Mouse (Mus musculus) small intestine, adult 2 months (tissue): ENCODE results near the gene Cpeb1. TPM values are rescaled to one million over a fixed set of nuclear protein-coding genes. Genes with fewer than 3 reads are reported as not detected.
A peak's percentile ranks its signal among the peaks of the same experiment; 100 is the strongest.

ENCODE experiments used
- H3K27ac ChIP-seq: fragments of 200-500 bp; 2 replicates; pipeline ENCODE4 v1.5.1; 2012; ENCODE audit warnings: low read depth, low read length, control low read depth, inconsistent platforms; ENCODE audit not compliant: insufficient read depth
- H3K27me3 ChIP-seq: fragments of 200-500 bp; 2 replicates; pipeline ENCODE4 v1.6.1; 2012; ENCODE audit warnings: mild to moderate bottlenecking, moderate library complexity, low read length, inconsistent platforms; ENCODE audit not compliant: control insufficient read depth, insufficient read depth
- H3K36me3 ChIP-seq: fragments of 200-500 bp; 2 replicates; pipeline ENCODE4 v1.6.1; 2012; ENCODE audit warnings: mild to moderate bottlenecking, low read length, control low read depth, inconsistent platforms; ENCODE audit not compliant: control insufficient read depth, insufficient read depth
- H3K4me1 ChIP-seq: fragments of 200-500 bp; 2 replicates; pipeline ENCODE4 v1.6.1; 2012; ENCODE audit warnings: low read length, inconsistent platforms, mixed read lengths; ENCODE audit not compliant: control insufficient read depth, insufficient read depth, insufficient read length
- H3K4me3 ChIP-seq: fragments of 200-500 bp; 2 replicates; pipeline ENCODE4 v1.5.1; 2012; ENCODE audit warnings: low read depth, mild to moderate bottlenecking, control low read depth, inconsistent platforms, low read length, moderate library complexity
- CTCF ChIP-seq: fragments of 200-500 bp; IDR thresholded peaks from 2 replicates; pipeline ENCODE4 v1.5.1; 2012; ENCODE audit warnings: low read depth, mild to moderate bottlenecking, control low read depth, inconsistent platforms, low read length, moderate library complexity, mixed read lengths; ENCODE audit not compliant: insufficient replicate concordance, insufficient read length; ENCODE audit errors: extremely low read depth
- POLR2A ChIP-seq: fragments of 200-500 bp; IDR thresholded peaks from 2 replicates; pipeline ENCODE4 v1.6.1; 2012; ENCODE audit warnings: low read depth, mild to moderate bottlenecking, control low read depth, inconsistent platforms, low read length, moderate library complexity
- WGBS: fragments of 180-500 bp; shearing (Covaris S2); methylation state at CpG from one replicate; pipeline ENCODE4 v1.1.7; 2018; 5-methylcytosine and 5-hydroxymethylcytosine counted together
- polyA plus RNA-seq: library from polyadenylated mRNA; depleted of rRNA; stranded (reverse); fragments of >200 nt; gene quantifications from 2 replicates; pipeline ENCODE4 v1.2.3, GENCODE M21; 2012

Cpeb1 gene
- polyA plus RNA-seq, 1 experiment = 0.28 TPM

DNA sequence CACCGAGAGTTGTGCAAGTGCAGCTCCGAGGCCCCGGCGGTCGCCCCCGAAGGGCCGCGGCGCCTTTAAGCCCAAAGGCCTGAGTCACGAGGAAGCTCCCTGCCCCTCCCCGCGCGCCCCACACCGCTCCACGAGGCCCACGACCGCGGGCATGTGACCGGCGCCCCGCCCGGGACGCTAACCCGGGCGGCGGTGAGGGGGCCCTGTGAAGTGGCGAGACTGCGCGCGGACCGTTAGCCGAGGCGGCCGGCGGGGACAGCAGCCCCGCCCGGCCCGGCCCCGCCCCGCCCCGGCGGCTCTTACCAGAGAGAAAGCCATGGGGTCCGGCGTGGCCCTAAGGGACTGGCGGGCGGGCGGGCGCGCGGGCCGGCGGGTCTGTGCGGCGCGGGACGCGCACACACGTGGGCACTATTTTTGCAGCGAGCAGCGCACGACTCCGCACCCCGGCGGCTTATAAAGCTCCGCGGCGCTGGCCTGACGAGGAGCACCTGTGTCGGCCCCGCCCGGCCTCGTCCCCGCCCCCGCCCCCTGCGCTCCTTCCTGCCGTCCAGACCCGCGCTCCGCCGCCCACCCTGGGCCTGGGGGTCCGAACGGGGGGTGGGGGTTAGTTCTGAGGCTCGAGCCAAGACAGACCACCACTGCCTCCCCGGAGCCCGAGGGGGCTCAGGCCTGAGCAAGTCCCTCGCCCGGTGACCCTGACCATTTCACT is 780 bp downstream of the Cpeb1 start:
- TF ChIP-seq POLR2A = no peak
- H3K27ac ChIP-seq = no peak overlapping the region
- WGBS = under 1% methylated on average over 84 of the region's 87 CpGs
- no peaks in the 10 kb centered on the region for H3K36me3 ChIP-seq
- peaks cover 43% of the 10 kb centered on the region for H3K27me3 ChIP-seq
- H3K4me1 ChIP-seq = peaks cover 4% of the 10 kb centered on the region; the same call in 1 of the 2 replicates
- peak overlapping the region; percentile 60 for H3K4me3 ChIP-seq

DNA sequence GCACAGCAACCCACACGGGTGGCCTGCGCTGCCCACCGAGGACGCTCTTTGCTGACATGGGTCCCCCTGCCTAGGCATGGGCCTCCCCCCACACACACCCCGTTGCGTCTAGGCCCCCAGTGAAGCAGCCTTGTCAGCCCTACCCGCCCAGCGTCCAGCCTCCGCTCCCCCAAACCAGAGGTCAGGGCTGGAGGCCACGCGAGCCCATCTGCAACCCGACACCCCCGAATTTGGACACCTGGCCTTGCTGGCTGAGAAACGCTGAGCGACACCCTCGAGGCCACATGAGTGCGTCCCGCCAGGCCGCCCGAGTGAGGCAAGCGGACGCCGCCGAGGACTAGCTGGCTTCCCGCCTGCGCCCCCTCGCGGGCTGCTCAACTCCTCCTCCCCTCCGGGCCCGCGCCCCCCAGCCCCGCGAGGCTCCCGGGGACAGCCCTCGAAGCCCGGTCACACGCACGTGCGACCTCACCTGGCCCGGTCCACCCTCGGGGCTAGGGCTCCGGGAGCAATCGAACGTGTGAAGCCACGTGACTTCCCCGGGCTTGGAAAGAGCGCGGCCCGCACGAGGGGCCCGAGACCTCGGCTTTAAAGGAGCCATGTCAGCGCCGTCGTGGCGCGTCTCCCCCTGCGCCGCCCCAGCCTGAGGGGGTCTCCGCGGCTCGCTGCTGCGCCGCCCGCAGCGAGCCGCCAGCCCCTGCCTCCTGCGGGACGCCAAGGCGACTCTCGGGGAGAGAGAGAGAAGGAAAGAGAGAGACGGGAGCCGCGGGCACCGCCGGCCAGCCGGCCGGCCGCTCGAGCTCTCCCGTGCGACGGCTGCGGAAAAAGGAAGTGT is 1.6 kb downstream of the Cpeb1 start:
- Histone ChIP-seq H3K27me3 (peaks cover 43% of the 10 kb centered on the region), H3K4me1 (peaks cover 4% of the 10 kb centered on the region; the same call in 1 of the 2 replicates), H3K36me3 (no peaks in the 10 kb centered on the region), H3K4me3 (peak overlapping the region; percentile 60), H3K27ac (no peak overlapping the region)
- TF ChIP-seq CTCF (no peak), POLR2A (no peak)
- WGBS = 6% methylated on average over 84 of the region's 84 CpGs

DNA sequence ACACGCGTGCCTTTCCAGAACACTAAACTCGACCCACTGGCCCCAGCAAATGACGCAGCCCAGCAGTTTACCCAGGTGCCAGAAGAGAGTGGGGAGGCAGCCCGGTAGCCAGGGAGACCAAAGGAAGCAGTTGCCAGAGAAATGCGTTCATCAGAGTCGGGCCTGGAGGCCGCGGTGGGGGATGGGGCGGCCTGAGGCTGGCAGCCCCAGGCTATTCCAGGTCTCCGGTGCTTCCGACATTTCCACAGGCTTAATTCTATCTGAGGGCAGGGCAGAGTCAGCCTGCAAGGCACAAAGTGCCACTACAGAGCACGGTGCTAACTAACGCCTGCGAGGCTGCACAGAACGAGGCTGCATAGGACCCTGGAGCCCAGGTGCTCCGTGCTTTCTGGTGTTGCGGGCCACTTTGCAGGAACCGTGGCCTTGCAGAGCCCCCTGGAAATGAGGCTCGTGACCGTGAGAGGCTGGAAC is 2.3 kb downstream of the Cpeb1 start:
- 8% methylated on average over 21 of the region's 21 CpGs for WGBS
- TF ChIP-seq POLR2A (no peak), CTCF (no peak)
- peaks cover 4% of the 10 kb centered on the region; the same call in 1 of the 2 replicates for H3K4me1 ChIP-seq
- no peak overlapping the region for H3K27ac ChIP-seq
- peak overlapping the region; percentile 60; the same call in 1 of the 2 replicates for H3K4me3 ChIP-seq
- H3K27me3 ChIP-seq = peaks cover 43% of the 10 kb centered on the region
- no peaks in the 10 kb centered on the region for H3K36me3 ChIP-seq

DNA sequence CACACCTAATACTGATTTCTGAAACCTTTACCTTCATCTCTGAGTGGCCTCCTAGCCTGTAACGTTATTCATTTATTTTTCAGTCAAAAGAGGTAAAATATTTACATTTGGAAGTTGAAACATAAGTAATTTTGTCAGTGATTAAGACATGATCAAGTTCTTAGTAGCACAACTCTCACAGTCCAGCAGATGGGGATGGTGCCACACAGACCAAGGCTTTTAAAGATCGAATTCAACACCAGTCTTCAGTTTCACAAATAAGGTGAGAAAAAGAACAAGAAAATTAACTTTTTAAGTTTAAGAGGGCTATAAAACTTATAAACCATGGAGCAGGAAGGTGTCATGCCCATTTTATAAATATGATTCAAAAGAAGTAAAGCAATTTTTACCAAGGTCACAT is 56.3 kb downstream of the Cpeb1 start:
- WGBS = 37% methylated on average over 2 of the region's 2 CpGs
- H3K27ac ChIP-seq = no peak overlapping the region
- no peak overlapping the region for H3K4me3 ChIP-seq
- TF ChIP-seq POLR2A (no peak), CTCF (no peak)
- no peaks in the 10 kb centered on the region for H3K36me3 ChIP-seq
- no peaks in the 10 kb centered on the region for H3K27me3 ChIP-seq
- no peaks in the 10 kb centered on the region for H3K4me1 ChIP-seq

DNA sequence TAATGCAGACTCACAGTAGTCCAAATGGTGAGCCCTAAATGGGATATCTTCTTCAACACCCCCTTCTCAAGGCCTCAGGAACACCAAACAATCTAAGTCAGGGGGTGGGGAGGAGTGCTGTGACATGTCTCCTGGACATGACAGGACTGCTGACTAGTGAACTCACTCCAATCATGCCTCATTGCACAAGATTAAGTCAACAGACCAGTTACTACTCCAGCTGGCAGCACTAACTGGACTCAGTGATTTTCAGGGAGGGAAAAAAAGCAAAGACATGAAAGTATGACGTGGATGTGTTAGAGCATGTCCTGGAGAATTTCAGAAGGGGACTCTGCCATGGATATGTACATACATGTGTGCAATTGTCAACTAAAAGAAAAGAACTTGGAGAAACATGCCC is 75.9 kb downstream of the Cpeb1 start:
- H3K4me1 ChIP-seq = no peaks in the 10 kb centered on the region
- TF ChIP-seq CTCF (no peak), POLR2A (no peak)
- 83% methylated on average over 1 of the region's 1 CpGs for WGBS
- H3K36me3 ChIP-seq = no peaks in the 10 kb centered on the region
- H3K27ac ChIP-seq = no peak overlapping the region
- no peak overlapping the region for H3K4me3 ChIP-seq
- H3K27me3 ChIP-seq = no peaks in the 10 kb centered on the region

DNA sequence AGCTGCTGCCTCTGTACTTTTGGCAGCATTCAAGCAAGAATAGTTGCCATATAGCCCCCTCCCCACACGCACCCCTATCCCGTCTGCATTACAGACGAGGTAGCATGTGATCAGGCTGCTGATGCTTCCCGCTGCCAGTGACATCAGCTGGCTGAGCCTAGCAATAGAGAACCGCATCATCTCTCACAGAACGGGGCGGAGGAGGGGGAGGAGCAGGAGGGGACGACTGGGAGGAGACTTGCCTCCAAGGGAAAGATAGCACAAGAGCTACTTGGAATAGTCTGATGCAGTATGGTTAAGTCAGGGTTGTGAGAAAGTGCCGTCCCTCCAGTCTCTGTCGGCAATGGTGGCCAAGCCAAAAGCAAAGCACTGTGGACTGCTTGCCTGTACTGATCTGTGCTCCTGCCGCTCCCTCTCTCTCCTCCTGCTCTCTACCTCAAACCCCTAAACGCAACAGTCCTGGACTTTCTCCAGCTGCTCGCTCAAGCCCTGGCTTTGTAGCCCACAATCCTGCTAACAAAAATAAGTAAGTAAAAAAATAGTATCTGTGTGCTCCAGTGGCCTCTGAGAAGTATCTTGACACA is 82.8 kb downstream of the Cpeb1 start:
- 8% methylated on average over 13 of the region's 13 CpGs for WGBS
- H3K36me3 ChIP-seq = no peaks in the 10 kb centered on the region
- H3K27me3 ChIP-seq = peaks cover 2% of the 10 kb centered on the region; the same call in 1 of the 2 replicates
- H3K4me1 ChIP-seq = no peaks in the 10 kb centered on the region
- no peak overlapping the region for H3K4me3 ChIP-seq
- H3K27ac ChIP-seq = no peak overlapping the region
- TF ChIP-seq CTCF = no peak
- TF ChIP-seq POLR2A = no peak

DNA sequence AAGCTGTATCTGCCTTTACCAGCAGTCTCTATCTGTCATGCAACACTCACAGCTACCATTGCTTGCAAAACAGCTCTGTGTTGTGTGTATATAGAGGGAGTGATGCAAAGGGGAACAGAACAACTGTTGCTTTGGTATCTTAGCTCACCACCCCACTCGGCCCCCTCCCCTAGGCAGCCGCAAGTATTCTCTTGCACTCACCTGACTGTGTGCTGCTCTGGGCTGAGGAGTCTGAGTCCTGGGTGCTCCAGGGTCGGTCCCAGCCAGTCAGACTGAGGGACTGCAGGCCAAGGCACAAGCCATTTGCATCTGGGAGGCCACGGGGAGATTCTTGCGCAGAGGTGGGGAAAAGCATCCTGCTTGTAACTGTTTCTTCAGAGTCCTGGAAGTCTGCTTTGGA is 83.5 kb downstream of the Cpeb1 start:
- Histone ChIP-seq H3K27ac (no peak overlapping the region), H3K36me3 (no peaks in the 10 kb centered on the region), H3K27me3 (peaks cover 2% of the 10 kb centered on the region; the same call in 1 of the 2 replicates), H3K4me3 (no peak overlapping the region), H3K4me1 (no peaks in the 10 kb centered on the region)
- TF ChIP-seq POLR2A = no peak
- whole genome bisulfite sequencing = 37% methylated on average over 5 of the region's 5 CpGs
